Mouse (Mus musculus): ENCODE measurements around the gene Ptafr. TPM values are rescaled to one million over a fixed set of nuclear protein-coding genes. Genes with fewer than 3 reads are reported as not detected.

Ptafr gene
- not detected for polyA plus RNA-seq (2017; shearing (Covaris generic))

GRCm38 (mm10) chr4:132563965-132564364 is at the start of gene Ptafr:
TSS of gene Ptafr (plus strand) at chr4:132564067.

GRCm38 (mm10) chr4:132532981-132533916 is 30.6 kb upstream of the Ptafr start, which contains the start of gene Atpif1:
TSS of gene Atpif1 (minus strand) at chr4:132533659.

GRCm38 (mm10) chr4:132535406-132536121 is 28.3 kb upstream of the Ptafr start, which contains the start of gene Dnajc8:
TSS of gene Dnajc8 (plus strand) at chr4:132535550.

Other genes starting within 250 kb of the Ptafr start
- 52.3 TPM for gene Trnau1ap, start 234.5 kb upstream of the Ptafr start, polyA plus RNA-seq (2017; shearing (Covaris generic))
- gene Rcc1, start 210.5 kb upstream of the Ptafr start, polyA plus RNA-seq (2017; shearing (Covaris generic)) = 23.4 TPM
- 3.0 TPM for gene Phactr4, start 141.6 kb upstream of the Ptafr start, polyA plus RNA-seq (2017; shearing (Covaris generic))
- 14.0 TPM for gene Med18, start 100.1 kb upstream of the Ptafr start, polyA plus RNA-seq (2017; shearing (Covaris generic))
- 18.6 TPM for gene Sesn2, start 53.6 kb upstream of the Ptafr start, polyA plus RNA-seq (2017; shearing (Covaris generic))
- gene Atpif1, start 30.4 kb upstream of the Ptafr start, polyA plus RNA-seq (2017; shearing (Covaris generic)) = 75.0 TPM
- 233 TPM for gene Dnajc8, start 28.5 kb upstream of the Ptafr start, polyA plus RNA-seq (2017; shearing (Covaris generic))
- 59.9 TPM for gene Eya3, start 74.9 kb downstream of the Ptafr start, polyA plus RNA-seq (2017; shearing (Covaris generic))
- 0.41 TPM for gene Xkr8, start 168.5 kb downstream of the Ptafr start, polyA plus RNA-seq (2017; shearing (Covaris generic))
- 0.34 TPM for gene Smpdl3b, start 193.2 kb downstream of the Ptafr start, polyA plus RNA-seq (2017; shearing (Covaris generic))
- gene Rpa2, start 204.3 kb downstream of the Ptafr start, polyA plus RNA-seq (2017; shearing (Covaris generic)) = 65.4 TPM
- 0.22 TPM for gene Themis2, start 232.3 kb downstream of the Ptafr start, polyA plus RNA-seq (2017; shearing (Covaris generic))